Mouse (Mus musculus): Measurements from ENCODE around the gene Slc4a4.
A peak's percentile ranks its signal among the peaks of the same experiment; 100 is the strongest.

Gene Slc4a4

DNA sequence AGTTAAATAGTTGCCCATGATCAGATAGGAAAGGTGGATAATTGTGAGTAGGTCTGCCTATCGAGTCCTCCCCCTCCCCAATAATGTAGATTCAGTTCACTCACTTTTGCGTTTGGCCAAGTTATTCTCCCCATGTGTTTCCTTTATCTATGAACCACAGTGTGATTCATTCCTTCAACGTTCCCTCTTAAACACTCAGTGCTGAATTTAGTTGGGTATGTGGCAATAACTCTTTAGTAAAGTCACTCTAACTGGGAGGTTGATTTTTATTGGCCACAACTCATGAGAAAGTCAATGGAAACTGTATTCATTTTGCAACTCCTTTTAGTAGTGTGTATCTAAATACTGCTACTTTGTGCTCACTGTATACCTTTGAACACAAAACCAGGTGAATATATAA, 125.8 kb downstream of the Slc4a4 start:
- DNase-seq, result no peak

DNA sequence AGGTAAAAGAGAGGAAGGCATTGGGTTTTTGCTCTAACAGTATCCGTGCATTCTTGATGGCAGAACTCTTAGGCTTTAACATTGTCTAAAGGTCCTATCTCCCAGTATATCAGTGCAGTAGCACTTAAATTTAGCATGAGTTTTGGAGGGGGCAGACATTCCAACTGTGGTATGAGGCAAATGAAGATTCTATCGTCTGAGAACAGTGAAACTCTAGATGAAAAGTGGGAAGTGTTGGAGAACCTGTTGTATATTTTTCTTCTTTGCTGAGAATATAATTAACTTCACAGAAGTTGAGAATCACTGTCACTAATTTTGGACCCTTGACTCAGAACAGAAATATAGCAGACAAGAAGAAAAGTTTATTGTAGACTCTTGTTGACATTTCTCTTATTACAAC, 128.2 kb downstream of the Slc4a4 start:
- no peak for DNase-seq

DNA sequence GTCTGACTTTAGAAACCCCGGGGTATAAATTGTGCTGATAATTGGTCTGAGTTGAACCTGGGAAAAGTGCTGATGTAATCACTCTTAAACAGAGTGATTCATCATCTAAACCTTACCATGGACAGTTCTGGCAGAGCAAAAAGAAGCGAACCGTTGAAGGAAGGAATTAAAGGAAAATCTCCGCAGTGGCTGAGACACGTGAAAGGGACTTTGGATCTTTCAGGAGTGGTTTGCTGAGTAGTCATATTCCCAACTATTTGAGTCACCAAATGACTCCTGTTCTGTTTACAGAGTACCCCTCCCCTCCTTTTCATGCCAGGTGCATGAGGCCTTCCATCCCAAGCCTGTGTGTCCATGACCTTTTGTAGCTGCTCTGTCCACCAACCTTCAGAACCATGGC, 129.3 kb downstream of the Slc4a4 start:
- DNase-seq, result no peak

DNA sequence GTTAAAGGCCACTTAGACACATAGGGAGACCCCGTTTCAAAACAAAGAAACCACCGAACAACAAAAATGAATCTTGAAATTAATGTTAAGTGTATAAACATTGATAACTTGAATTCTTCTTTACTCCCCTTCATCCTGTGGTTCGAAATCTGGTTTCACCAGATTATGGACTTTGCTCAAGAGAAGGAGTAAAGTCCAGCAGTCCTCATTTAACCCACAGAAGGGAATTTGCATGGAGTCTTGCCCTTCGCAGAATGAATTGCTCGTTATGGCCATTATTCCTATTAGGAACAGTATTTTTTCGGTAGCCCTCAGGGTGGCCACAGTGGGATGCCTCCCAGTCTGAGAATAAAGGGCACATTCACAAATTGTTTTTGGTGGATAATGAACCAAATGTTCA, 131.9 kb downstream of the Slc4a4 start:
- DNase-seq, result no peak

DNA sequence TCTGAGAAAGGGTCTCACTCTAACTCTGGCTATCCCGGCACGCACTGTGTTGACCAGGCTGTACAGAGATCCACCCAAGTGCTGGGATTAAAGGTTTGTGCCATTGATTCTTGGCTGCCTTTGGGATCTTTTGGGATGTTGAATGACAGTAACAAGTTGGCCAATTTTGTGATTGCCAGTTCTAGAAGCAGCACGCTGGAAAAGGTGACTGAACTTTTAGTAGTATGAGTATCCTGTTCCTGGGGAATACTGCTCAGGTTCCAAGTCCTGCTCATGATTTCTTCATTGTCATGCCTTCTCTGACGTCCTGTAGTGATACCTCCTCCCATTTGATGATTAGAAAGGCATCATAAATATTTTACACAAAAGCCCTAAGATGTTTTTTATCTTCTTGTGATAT, 137.8 kb downstream of the Slc4a4 start:
- no peak for DNase-seq

DNA sequence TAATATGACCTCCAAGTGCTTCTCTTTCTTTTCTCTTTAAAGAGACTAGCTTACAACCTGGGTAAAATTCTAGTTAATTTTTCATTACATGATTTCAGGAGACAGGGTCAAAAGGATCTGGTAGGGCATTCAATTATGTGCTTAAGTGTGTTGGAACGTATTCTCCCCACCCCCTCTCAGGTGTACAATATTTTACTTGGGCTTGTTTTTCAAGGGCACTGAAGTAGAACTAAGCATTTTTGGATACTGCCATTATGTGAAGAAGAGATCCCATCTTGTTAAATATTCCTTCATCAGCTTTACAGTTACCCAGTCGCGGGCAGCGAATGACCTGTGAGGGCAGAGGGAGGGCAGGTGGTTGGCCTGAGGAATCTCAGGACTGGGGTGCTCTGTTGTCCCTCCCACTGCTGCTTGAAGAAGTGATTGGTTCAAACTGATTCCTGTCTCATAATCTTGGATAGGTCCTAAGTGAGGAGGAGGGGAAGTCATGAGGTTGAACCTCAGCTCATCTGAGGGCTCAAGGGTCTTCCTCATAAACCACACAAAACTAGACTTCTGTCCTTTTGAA, 141.0 kb downstream of the Slc4a4 start:
- DNase-seq, result no peak

DNA sequence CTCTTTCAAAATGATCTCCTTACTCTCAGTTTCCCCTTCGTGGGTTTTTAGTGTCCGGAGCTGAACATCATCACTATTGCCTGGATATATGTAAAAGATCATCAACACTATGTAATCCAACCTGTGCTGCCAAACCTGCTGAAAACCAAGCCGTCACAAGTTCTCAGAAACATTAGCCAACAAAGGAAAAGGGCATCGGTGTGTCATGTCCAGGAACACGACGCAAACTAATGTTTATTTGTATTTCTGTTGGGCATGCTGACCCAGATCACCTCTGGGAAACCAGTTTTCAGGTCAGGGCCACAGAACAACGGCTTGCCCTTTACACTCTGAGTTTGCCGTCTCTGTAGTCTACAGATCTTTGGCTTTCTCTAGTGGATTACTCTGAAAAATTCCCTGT, 146.0 kb downstream of the Slc4a4 start:
- DNase-seq, result no peak

DNA sequence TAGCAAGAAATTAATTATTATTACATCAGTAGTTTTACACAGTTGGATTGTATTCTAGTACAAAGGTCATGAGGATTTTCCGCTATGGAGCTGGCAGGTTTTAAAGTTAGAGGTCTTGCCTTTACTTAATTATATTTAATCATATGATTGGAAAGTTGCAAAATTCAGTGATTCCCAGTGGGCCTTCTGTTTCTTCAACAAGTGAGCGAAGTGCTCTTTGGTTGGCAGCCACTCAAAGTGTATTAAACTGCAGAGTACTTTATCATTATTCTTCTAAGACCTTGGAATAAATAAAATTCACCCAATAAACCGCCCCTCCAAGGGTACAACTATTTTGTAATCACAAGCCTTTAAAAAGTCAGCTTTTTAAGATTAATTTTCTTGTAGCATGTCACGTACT, 146.6 kb downstream of the Slc4a4 start:
- no peak for DNase-seq

DNA sequence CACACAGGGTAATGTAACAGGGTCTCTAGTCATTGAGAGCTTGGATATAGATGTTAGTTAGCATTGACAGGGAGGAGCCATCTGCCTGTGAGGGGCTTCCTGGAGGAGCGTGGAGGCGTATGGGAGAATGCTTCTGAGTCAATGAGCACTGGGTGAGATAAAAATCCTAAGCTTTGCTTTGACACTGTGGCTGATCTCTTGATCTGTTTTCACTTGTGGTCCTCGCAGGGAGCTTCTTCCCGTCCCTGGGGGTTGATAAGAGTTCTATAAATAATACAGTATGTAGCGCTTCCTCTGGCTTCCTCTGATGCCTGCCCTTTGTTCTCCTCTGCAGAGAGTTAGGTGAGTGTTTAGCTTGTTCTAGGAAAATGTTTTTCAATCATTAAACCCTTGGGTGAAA, 149.5 kb downstream of the Slc4a4 start:
- no peak for DNase-seq

DNA sequence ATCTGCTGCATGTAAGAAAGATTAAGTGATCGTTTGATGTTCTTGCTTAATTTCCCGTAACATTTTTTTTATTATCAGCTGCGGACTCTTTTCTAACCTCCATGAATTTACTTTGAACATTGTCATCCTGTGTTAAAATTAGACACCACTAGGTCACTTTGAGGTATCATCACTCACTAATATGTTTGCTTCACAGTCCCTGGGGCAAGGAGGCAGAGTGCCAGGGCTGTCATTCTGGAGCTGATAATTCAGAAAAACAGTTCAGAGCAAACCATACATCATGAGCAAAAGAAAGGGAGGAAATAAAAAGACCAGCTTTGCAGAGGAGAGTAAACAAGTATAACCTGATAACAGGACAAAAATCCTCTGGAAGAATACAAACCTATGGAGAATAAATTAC, 154.2 kb downstream of the Slc4a4 start:
- no peak for DNase-seq

DNA sequence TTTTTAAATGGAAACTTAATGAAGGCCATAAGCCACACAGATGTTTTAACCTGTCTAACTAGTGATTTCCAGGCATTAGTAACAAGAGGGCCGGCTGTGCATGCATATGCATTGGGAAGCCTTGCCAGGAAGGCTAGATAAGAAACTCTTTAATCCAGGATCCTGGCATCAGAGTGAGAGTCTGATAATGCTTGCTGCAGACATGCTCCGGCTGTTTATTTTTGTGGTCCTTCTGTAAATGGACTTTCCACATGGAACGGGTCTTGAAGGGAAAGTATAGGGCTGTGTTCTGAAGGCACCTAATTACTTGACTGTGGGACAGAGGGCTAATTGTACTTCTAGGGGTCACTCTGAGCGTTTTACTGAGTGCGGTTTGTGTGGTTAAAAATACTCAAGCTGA, 157.2 kb downstream of the Slc4a4 start:
- DNase-seq, result no peak

DNA sequence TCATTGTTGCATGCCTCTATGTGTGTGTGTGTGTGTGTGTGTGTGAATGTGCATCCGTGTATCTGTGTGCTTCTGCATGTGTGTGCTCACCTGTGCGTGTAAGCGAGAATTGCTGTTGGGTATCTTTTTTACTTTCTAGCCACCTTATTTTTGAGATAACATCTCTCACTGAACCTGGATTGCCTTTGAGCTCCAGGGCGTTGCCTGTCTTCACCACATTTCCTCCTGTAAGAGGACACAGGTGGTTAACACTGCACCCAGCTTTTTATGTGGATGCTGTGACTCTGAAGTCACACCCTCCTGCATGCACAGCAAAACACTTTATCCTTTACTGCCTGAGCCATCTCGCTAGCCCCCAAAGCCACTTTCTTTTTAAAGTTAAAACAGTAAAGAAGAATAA, 158.2 kb downstream of the Slc4a4 start:
- DNase-seq, result no peak

DNA sequence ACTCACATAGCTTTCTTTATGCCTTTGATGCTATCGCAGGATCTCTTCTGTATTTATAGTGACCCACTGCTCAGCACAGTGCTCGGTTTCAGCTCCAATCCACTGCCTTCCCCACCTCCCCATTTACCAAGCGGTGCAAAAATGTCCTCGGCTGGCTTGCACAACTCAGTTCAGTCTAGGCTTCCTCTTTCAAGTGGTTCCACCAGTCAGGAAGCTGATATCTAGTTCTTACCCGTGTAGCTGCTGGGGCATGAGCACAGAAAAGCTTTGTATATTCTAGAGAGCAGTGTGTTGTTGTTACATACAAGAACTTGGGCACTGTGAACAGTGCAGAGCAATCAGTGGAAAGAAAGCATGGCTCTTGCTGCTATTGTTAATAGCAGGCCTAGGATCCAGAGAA, 165.0 kb downstream of the Slc4a4 start:
- no peak for DNase-seq

DNA sequence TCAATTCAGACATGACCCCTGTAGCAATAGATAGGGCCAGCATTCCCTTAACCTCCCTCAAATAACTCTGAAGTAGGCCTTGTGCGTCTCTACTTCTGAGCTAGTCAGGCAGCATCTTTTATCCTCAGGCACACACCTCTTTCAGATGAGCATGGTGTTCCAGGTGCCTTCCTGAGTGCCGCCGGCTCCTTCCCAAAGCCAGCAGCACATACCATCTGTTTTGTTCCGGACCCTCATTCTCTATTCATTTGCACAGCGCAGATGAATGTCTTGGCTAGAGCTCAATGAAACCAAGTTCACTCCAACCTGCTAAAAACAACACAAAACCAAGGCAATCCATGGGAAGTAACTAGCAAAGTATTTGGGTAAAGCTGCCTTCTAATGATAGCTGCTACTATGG, 165.6 kb downstream of the Slc4a4 start:
- DNase-seq, result no peak

DNA sequence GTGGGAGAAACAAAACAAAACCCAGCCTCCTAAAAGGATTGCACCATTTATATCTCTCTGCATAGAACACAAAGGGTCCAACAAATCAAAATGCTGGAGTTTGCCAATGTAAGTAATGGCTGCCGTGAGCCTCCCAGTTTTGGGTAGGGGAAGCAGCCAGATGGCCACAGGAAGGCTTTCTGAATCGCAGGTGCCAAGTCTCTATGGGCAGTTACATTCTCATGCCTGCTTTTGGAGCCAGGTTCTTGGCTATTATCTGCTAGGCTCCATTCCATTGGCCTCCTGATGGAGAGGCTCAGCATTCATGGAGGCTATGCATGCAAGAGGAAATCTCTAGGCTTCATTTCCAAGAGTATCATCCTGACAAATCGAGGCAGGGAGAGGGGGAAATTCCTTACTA, 169.0 kb downstream of the Slc4a4 start:
- no peak for DNase-seq

DNA sequence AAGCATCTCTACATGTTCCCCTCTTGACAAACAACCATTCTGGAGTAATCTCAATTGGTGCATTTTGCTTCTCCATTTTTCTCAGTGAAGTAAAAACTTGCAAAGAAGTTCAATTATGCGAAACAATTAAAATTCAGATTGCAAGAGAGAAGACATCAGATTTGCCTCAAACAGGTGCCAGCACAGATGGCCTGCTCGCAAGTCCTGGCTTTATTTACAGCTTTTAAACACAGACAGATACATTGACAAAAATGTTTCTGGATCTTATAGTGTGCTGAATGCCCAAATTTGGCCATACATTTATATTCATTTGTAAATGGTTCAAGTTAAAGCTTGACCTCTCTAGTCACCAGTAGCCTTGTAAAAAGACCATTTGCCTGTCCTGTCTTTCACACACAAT, 169.8 kb downstream of the Slc4a4 start:
- peak; percentile 21 for DNase-seq

DNA sequence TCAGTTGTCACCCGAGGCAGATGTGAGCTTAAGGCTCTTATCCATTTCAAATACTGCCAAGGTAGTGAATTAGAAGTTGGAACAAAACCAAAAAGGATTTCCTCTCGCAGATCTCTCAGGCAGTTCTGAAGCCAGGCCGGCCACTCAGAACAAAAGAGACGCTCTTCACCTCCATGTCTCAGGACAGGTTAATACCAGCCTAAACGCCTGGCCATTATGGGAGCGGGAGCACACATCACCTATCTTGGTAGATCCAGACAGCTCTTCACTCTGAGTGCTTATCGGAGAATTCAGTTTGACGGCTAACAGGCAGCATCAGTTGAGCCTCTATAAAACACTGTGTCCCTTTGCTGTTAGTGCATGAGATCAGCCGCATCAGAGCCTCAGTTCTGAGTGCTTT, 174.5 kb downstream of the Slc4a4 start:
- no peak for DNase-seq

DNA sequence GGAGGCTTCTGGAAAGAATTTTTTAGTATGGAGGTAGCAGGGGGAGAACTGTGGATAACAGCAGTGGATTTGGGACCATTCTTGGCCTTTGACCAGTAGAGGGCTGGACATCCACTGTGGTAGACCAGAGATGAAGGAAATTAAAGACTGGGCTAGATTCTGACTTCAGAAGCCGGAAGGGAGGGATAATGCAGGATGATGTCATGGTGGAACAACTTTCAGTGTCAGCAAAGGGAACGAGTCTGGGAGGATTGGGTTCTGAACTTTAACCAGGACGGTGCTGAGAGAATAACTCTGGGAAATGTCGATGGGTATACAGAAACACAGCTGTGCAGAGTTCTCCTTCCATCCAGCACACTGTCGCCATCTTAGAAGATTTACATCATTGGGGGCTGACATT, 175.7 kb downstream of the Slc4a4 start:
- no peak for DNase-seq

DNA sequence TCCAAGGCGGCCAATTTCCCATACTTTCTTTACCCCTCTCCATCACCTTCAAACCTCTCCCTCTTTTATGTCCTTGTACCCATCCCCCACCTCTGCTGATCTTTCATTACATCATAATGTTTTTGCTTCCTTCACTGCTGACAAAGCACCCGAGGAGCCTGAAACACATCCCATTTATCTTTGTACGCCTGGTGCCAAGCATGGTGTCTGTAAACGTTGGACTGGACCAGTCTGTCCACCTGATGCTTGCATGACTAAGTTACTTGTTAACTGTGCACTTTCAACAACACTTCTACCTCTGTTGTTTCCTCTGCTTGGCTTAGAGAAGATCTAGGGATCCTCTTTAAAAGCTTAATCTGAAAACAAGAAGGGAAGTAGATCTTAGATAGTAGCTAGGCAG, 180.5 kb downstream of the Slc4a4 start:
- DNase-seq, result no peak

DNA sequence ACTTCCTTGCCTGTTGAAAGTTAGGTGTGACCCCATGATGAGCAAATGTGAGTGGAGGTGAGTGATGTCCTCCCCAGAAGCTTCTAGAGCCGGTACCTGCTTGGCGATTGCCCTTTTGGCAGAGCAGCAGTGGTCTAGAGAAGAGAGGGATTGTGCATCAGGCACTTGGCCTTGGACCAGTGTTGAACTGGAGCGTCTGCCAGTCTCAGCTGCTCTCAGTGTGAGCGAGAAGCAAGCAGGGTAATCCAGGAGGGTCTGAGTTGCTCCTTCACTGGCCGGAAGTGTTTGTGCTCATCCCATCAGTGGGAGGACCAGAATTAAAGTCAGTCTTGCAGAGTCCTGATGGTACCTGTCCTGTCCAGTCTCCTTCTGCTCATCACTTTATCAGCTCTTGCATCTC, 181.5 kb downstream of the Slc4a4 start:
- no peak for DNase-seq

DNA sequence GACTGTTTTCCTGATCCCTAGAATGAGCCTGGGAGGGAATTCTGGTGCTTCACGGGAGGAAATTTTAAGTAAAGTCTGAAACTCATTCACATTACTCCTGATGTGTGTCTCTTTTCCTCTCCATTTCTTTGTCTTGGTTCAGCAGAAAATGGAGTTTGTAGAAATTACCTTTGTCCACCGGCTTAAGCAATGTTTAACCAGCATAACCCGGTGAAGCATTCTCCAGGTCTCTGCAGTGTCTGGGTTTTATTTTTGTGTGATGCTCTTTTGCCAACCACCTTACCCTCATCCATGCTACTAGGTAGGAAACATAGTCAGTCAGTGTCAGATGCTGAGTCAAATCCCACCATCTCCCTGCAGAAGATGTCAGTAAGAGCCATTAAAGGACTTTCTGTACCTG, 183.4 kb downstream of the Slc4a4 start:
- no peak for DNase-seq

DNA sequence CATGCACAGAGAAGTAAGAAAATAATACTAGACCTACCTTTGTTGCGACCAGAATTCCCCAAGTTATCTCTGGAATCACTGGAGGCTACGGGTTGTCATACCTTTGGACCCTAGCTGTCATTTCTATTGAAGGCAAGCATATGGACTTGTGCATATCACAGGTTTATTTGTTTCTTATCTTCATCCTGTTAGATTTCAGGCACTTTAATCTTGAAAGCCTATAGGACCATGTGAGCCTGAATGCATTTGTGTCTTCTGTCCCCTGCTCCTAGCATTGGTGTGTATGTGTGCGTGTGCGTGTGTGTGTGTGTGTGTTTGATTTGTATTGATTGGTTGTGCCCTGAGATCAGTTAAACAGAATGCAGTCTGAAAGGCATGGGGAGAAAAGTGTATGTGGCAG, 185.3 kb downstream of the Slc4a4 start:
- DNase-seq, result no peak

DNA sequence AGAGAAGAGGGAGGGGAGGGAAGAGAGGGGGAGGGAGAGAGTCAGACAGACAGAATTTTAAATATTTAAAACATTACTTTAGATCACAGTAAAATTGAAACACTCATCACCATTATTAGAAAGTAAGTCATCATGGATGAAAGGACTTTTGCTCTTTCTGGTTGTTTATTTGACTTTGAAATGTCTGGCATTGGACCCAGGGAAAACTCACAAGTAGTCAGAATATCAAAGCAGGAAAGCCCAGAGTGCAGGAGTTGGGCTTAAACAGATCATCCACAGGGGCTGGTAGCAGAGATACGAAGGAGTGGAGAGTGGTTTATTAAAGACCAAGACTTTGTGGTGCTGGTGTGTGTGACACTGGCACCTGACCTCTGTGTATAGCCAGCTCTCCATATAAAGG, 191.1 kb downstream of the Slc4a4 start:
- no peak for DNase-seq

DNA sequence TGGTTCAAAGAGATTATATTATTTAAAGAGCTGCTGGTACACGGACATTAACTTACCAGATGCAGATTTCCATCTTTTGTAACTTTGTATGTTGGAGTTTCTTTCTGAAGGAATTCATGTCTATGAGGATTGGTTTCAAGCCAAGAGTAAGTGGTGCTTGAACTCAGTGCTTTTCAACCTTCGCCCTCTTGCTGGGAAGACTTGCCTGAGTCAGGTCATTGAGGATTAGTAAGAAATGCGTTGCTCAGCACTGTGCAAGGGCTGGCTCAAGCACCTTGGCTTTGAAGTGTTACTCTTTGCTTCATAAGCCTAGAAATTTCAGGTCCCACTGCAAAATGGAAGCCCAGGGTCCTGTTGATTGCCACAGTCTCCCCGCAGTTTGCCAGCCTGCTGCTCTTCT, 196.9 kb downstream of the Slc4a4 start:
- no peak for DNase-seq

DNA sequence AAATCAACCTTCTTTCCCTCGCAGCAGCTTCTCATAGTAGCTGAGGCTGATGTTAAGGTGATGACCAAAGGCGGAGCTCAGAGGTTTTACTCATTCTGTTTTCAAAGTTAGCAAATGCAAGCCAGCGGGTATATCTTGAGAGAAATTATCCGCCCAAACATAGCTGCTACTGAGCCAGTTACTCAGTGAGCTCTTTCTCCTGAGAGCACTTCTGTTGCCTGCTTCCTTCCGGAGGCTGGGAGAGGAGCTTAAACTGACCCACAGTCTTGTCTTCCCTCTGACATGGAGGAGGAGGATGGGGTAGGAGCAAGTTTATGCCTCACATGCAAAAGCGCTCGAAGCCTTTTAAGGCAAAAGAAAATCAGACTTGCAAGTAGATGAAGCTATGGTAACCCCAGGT, 201.3 kb downstream of the Slc4a4 start:
- no peak for DNase-seq

DNA sequence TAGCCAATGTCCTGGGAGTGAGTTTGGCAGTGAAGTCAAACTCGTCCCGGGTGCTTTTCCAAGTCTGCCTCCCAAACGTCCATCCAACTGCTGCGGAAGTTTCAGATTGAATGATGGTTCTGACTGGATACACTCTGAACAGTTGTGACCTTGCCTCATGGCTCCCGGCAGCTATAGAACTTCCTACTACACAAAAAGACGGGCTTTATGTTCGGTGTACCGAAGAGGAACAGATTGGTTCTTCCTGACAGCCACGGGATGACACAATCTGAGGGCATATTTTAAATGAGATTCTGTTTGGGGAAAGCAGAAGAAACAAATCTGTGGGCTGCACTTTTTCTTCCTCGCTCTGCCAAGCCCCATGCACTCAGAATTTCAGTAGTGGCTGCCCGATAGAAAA, 201.8 kb downstream of the Slc4a4 start:
- no peak for DNase-seq

Data from right cerebral cortex, postnatal 4 days (tissue).